Comparison of ENCODE assay signal across 1 mouse cellular context in the genomic region with DNA sequence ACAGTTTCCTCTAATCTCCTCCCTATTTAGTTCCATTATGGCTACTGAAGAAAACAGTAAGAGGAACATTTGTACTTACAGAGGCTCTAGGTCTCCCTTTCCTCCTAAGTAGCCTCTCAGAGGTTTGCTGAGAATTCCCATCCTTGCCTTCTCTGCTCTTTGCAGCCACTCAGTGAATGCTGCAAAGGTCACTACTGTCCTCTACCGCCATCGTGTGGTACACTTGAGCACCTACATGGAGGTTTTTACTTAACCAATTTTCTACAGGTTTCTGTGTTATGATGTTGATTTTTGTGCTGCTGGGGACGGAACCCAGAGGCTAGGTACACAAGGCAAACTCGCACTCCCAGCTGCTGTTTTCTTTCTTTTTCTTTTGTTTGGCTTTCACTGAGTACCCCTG.
A peak's percentile ranks its signal among the peaks of the same experiment; 100 is the strongest.
TF ChIP-seq lines count a peak whose summit lies in the region.

No protein-coding gene starts in this region.

TF ChIP-seq in CH12.LX, 34 proteins besides CTCF, POLR2A, EP300 and RAD21 (continued from another document):
- no peak for TF ChIP-seq ETS1 (conservative IDR thresholded peaks at IDR 0.05; ENCODE audit: low read depth, low read length)
- no peak for TF ChIP-seq HCFC1 (IDR thresholded peaks at IDR 0.05; ENCODE audit: low read depth, low read length)
- no peak for TF ChIP-seq JUND (conservative IDR thresholded peaks at IDR 0.05; ENCODE audit: low read depth, low read length)
- TF ChIP-seq NELFE (IDR thresholded peaks at IDR 0.05; ENCODE audit: low read depth, low read length) = peak; percentile 37; the same call in 1 of the 2 replicates
- peak; percentile 85 for TF ChIP-seq ZC3H11A (IDR thresholded peaks at IDR 0.05; ENCODE audit: low read depth, low read length)
- TF ChIP-seq TCF12 (IDR thresholded peaks at IDR 0.05; ENCODE audit: low read depth, low read length) = 0 out of 2 replicates have a peak, but pooled peaks have one; percentile 35
- TF ChIP-seq NRF1 (IDR thresholded peaks at IDR 0.05; ENCODE audit: low read depth, low read length) = no peak
- TF ChIP-seq JUN (IDR thresholded peaks at IDR 0.05; ENCODE audit: insufficient read depth, low read depth, low read length) = no peak
- no peak for TF ChIP-seq MEF2A (IDR thresholded peaks at IDR 0.05; ENCODE audit: borderline replicate concordance, low read depth, low read length)
- TF ChIP-seq POLR2AphosphoS2 (IDR thresholded peaks at IDR 0.05; ENCODE audit: low read depth, low read length) = no peak
- TF ChIP-seq USF2 (conservative IDR thresholded peaks at IDR 0.05; ENCODE audit: low read depth, low read length) = no peak
- TF ChIP-seq TBP (conservative IDR thresholded peaks at IDR 0.05; ENCODE audit: low read depth, low read length) = no peak
TF ChIP-seq in CH12.LX: peak in this region for 5.
